Mouse (Mus musculus) monocyte, adult 5-6 weeks (primary cell): ENCODE measurements around the gene Mark4. TPM values are rescaled to one million over a fixed set of nuclear protein-coding genes. Genes with fewer than 3 reads are reported as not detected.

Experiments used
- ATAC-seq: fragments of 153-309, 156-312 bp; replicated peaks from 2 replicates; pipeline ENCODE4 v1.8.0; 2017; ENCODE audit warnings: mild to moderate bottlenecking; ENCODE audit not compliant: low TSS enrichment, insufficient number of reproducible peaks, severe bottlenecking, poor library complexity, low FRiP score
- total RNA-seq: library from RNA; stranded (forward); fragments of 200-1000, 200-491, 200-594 nt; gene quantifications from 3 replicates; pipeline ENCODE4 v1.2.3, GENCODE M21; 2017

Gene Mark4
- total RNA-seq, 1 experiment from 2014 or later, result 9.6 TPM

GRCm38 (mm10) chr7:19410766-19411344 lies 47.8 kb downstream of the Mark4 start:
- no peak for ATAC-seq

DNA sequence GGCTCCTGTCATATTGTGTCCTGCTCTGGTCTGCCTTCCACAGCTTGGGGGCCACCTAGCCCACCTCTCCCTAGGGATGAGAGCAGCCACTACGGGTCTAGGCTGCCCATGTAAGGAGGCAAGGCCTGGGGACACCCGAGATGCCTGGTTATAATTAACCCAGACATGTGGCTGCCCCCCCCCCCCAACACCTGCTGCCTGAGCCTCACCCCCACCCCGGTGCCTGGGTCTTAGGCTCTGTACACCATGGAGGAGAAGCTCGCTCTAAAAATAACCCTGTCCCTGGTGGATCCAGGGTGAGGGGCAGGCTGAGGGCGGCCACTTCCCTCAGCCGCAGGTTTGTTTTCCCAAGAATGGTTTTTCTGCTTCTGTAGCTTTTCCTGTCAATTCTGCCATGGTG lies 48.9 kb downstream of the Mark4 start:
- no peak for ATAC-seq

GRCm38 (mm10) chr7:19405417-19405816 lies 53.2 kb downstream of the Mark4 start:
- ATAC-seq, result peak; percentile 85

GRCm38 (mm10) chr7:19404476-19404875 lies 54.1 kb downstream of the Mark4 start, which contains the start of gene Ckm:
Gene Ckm (plus strand): TSS chr7:19404776.
- ATAC-seq, result no peak

GRCm38 (mm10) chr7:19403731-19404296 lies 54.8 kb downstream of the Mark4 start, which contains the start of gene Klc3:
Gene Klc3 (minus strand): TSS chr7:19404104.
- ATAC-seq, result no peak

GRCm38 (mm10) chr7:19402535-19403112 lies 56.0 kb downstream of the Mark4 start:
- ATAC-seq, result no peak

DNA sequence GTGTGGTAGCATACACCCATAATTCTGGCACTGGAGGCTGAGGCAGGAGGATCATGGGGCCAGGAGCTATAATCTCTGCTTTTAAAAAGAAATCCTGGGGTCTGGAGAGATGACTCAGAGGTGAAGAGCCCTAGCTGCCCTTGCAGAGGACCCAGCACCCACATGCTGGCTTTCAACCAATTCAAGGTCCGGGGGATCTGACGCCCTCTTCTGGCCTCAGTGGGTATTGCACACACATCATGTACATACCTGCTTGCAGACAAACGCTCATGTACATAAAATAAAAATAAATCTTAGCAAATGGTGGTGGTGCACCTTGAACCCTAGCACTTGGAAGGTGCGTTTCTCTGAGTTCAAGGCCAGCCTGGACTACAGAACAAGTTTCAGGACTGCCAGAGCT lies 57.7 kb downstream of the Mark4 start:
- ATAC-seq, result no peak

DNA sequence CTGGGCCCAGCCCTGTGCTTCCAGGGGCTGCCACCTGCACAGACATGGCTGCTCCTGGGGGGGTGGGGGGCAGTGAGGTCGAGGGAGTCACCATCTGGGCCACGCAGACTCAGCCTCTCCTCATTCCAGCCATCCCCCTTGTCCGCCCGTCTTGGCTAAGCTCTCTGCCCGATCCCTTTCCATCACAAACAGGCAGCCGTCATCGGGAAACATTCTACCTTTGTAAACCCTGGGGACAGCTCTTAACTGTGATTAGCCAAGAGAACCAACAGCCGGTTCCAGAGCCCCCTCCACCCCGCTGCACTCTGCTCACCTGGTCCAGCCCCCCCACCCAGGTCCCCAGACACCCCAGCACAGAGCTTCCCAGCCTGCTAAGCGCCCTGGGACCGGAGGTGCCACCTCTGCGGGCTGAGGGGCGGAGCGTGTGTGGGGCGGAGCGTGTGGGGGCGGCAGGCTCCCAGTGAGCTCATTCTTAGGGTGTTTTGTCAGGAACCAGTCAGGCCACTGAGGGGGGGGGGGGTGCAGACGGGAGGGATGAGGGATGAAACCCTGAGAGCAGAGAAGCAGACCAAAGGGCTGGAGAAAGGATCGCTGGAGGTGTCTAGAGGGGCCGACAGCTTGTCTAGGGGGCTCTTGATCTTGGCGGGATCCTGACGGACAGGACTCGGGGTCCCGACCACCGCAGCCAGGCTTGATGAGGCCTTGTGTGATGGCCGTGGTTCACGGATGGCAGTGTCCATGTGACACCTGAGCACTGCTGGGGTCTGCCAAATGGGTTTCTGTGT lies 58.9 kb downstream of the Mark4 start:
- no peak for ATAC-seq

GRCm38 (mm10) chr7:19394484-19394883 lies 64.1 kb downstream of the Mark4 start:
- ATAC-seq, result no peak

- ATAC-seq, result no peak
These were observed 69.8 kb downstream of the Mark4 start for GRCm38 (mm10) chr7:19388699-19389413.

GRCm38 (mm10) chr7:19383708-19384107 lies 74.9 kb downstream of the Mark4 start:
- no peak for ATAC-seq

DNA sequence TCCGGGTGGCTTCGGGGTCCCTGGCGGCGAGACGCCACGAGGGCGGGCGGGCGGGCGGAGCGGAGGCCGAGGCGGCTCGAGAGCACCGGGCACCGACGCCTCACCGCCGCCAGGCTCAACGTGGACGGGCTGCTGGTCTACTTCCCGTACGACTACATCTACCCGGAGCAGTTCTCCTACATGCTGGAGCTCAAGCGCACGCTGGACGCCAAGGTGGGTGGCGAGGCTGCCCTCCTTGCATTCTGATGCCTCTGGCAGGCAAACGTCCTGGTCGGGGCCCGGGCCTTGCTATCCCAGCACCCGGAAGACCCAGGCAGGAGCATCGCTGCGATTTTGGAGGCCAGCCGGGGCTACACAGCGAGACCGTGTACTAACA lies 76.5 kb downstream of the Mark4 start:
- ATAC-seq, result peak; percentile 11; the same call in 1 of the 2 replicates

GRCm38 (mm10) chr7:19381377-19382165 lies 77.0 kb downstream of the Mark4 start, which contains the start of gene Ercc2:
Gene Ercc2 (plus strand): TSS chr7:19382010.
- peak; percentile 99 for ATAC-seq

DNA sequence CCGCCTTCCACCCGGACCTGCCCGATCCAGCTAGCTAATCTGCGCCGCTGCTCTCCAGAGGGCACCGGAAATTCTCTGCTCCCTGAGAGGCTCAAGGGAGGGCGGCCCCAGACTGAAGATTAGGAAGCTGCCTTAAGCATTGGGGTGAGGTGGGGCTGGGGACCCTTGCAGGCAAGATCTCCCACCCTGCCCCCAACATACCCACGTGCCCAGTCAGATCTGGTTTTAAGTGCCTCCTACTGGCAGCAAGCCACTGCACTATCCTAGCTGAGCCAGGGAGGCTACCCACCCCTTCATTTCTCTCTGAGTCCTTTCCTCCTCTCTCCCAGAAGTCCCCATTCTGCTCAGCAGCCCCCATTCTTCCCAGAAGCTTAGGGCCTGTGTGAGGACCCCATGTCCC lies 80.6 kb downstream of the Mark4 start:
- no peak for ATAC-seq

DNA sequence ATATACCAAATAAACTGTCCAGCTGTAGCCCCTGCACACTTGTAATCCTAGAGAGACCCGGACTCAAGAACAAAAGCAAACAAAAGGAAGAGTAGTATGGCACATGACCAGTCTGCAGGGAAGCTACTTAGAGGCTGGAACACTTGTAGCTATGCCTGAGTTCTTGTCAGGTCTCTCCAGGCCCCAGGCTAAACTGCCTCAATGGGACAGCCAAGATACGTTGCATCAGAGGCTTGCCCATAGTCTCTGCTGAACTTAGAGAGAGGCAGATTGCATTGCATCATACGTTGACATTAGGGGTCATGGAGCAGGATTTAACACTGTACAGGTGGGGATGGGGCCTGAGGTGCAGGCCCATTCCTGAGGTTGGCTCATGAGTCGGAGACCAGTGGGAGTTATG lies 82.6 kb downstream of the Mark4 start:
- no peak for ATAC-seq

DNA sequence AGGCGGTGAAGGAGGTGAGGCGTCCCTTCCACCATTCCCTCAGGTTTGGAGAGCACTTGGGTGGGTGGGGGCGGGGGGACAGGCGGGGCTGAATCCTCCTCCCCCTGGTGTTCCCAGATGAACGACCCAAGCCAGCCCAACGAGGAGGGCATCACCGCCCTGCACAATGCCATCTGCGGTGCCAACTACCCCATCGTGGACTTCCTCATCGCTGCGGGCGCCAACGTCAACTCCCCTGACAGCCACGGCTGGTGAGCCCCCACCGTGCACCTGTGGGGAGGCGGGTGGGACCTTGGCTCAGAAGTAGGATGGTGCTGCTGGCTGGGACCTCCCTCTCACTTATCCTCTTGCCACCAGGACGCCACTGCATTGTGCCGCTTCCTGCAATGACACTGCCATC lies 83.3 kb downstream of the Mark4 start:
- no peak for ATAC-seq
